ENCODE assay signal across 16 mouse cellular contexts in genomic region chr8:72659967-72660366, GRCm38 (mm10). TPM values are rescaled to one million over a fixed set of nuclear protein-coding genes. Genes with fewer than 3 reads are reported as not detected.
A peak's percentile ranks its signal among the peaks of the same experiment; 100 is the strongest.
DNase-seq lines count a peak whose midpoint lies in the region; ATAC-seq and TF ChIP-seq lines count a peak whose summit lies in the region.
"Had no signal": no experiment of that assay in that cellular context is flagged by ENCODE, and none has a peak within 500 bp of the region (broad histone marks: within the 10 kb centered on the region; RNA-seq: fewer than 3 reads in every experiment).

No protein-coding gene starts in this region.

- no peak overlapping the region for H3K4me3 ChIP-seq in left cerebral cortex, adult 2 months
- H3K4me3 ChIP-seq in heart, embryonic 11.5 days (ENCODE audit: low read depth, low read length) = no peak overlapping the region
- H3K4me3 ChIP-seq: heart, embryonic 15.5 days; limb, embryonic 13.5 days; lung, embryonic 15.5 days; midbrain, embryonic 10.5 days had no signal

- intact Hi-C loops in left cerebral cortex, adult 2 months (cut with DNase I) = no loop called here
- intact Hi-C loops in left cerebral cortex, postnatal 10 days (cut with DNase I) = no loop called here

- no peak overlapping the region for H3K27ac ChIP-seq in left cerebral cortex, adult 2 months
- no peak overlapping the region for H3K27ac ChIP-seq in heart, embryonic 11.5 days (ENCODE audit: low read depth, low read length)
- H3K27ac ChIP-seq: heart, embryonic 15.5 days; hindbrain, embryonic 14.5 days; limb, embryonic 13.5 days; lung, embryonic 15.5 days; midbrain, embryonic 10.5 days had no signal

- H3K4me2 ChIP-seq in heart, embryonic 11.5 days = no peak overlapping the region
- H3K4me2 ChIP-seq: heart, embryonic 15.5 days; hindbrain, embryonic 14.5 days; limb, embryonic 13.5 days; lung, embryonic 15.5 days had no signal

- DNase-seq in CD4-positive, CD25-positive, alpha-beta regulatory T cell, adult 2 months (ENCODE audit: low read depth, low spot score) = peak; percentile 32
- no peak for DNase-seq in left cerebral cortex, adult 2 months (ENCODE audit: extremely low spot score in 1 of 2, low spot score in 2 of 2)
- no peak for DNase-seq in left cerebral cortex, postnatal 10 days (ENCODE audit: extremely low spot score in 1 of 2, low spot score in 2 of 2)
- DNase-seq in CD4-positive helper T cell, adult 2 months (ENCODE audit: low read depth, low spot score) = peak; percentile 18
- DNase-seq in brain, embryonic 14.5 days (ENCODE audit: low read depth) = peak; percentile 6
- DNase-seq in cerebellum, adult 11 months = no peak
- DNase-seq: cerebellum, adult 18-20 months; gastrocnemius, postnatal 10 days; kidney, postnatal 14 days had no signal

- 62% methylated on average over 2 of the region's 2 CpGs for WGBS in heart, embryonic 11.5 days (ENCODE audit: insufficient replicate concordance)

- TF ChIP-seq POLR2A in brain, embryonic 14.5 days (IDR thresholded peaks at IDR 0.05; ENCODE audit: borderline replicate concordance, extremely low read depth, insufficient read depth, insufficient read length, poor library complexity, severe bottlenecking) = no peak

- H3K36me3 ChIP-seq in heart, embryonic 11.5 days (ENCODE audit: control insufficient read depth, insufficient read depth, low read length) = no peaks in the 10 kb centered on the region
- H3K36me3 ChIP-seq: heart, embryonic 15.5 days; limb, embryonic 13.5 days; lung, embryonic 15.5 days; midbrain, embryonic 10.5 days had no signal

- no peak for ATAC-seq in CD4-positive, CD25-positive, alpha-beta regulatory T cell, adult 4 months
- ATAC-seq in heart, embryonic 11.5 days (replicated peaks; ENCODE audit: insufficient number of reproducible peaks, low FRiP score, low TSS enrichment) = no peak

- H3K4me1 ChIP-seq in heart, embryonic 11.5 days (ENCODE audit: control insufficient read depth, insufficient read depth, low read length) = peaks cover 3% of the 10 kb centered on the region; the same call in 1 of the 2 replicates

- no peaks in the 10 kb centered on the region for H3K9me3 ChIP-seq in heart, embryonic 11.5 days (replicated peaks; ENCODE audit: control insufficient read depth, low read length)
- H3K9me3 ChIP-seq: heart, embryonic 15.5 days; limb, embryonic 13.5 days; lung, embryonic 15.5 days; midbrain, embryonic 10.5 days had no signal

- TF ChIP-seq CTCF in left cerebral cortex, adult 2 months (IDR thresholded peaks at IDR 0.05) = peak; percentile 9; the same call in 1 of the 2 replicates
- no peak for TF ChIP-seq CTCF in brain, embryonic 14.5 days (IDR thresholded peaks at IDR 0.05; ENCODE audit: borderline replicate concordance, extremely low read depth, insufficient read depth, insufficient read length)

- no peak overlapping the region for H3K9ac ChIP-seq in heart, embryonic 11.5 days (ENCODE audit: low read depth, low read length)
- H3K9ac ChIP-seq: heart, embryonic 15.5 days; hindbrain, embryonic 14.5 days; limb, embryonic 13.5 days; lung, embryonic 15.5 days had no signal

- H3K27me3 ChIP-seq in heart, embryonic 11.5 days (ENCODE audit: control insufficient read depth, insufficient read depth, low read length) = no peaks in the 10 kb centered on the region
- H3K27me3 ChIP-seq: heart, embryonic 15.5 days; limb, embryonic 13.5 days; lung, embryonic 15.5 days had no signal

RNA-seq across cellular contexts. Expression of gene Nwd1, which starts 13.5 kb away (rescaled TPM):
- under 1 TPM in 1 of 2 experiments, not detected in 1; 0.14 TPM for polyA plus RNA-seq in CD4-positive, CD25-positive, alpha-beta regulatory T cell, adult 4 months (2017; shearing (Covaris generic))
- total RNA-seq in left cerebral cortex, adult 2 months (2021) = 10 to 100 TPM; 46.1 to 46.9 TPM
- total RNA-seq in left cerebral cortex, postnatal 10 days (2021) = 10 to 100 TPM; 24.2 to 28.1 TPM
- 1.7 and 4.4 TPM in 2 replicates for polyA plus RNA-seq in brain, embryonic 14.5 days (2012; rRNA removed)
- 0.07 and 0.10 TPM in 2 replicates for polyA plus RNA-seq in heart, embryonic 11.5 days (2014; fragmentation: Nextera tagmentation; extraction: Ambion mirVana)
- polyA plus RNA-seq: midbrain, embryonic 10.5 days had no signal

Comparison
In these comparisons a context has a peak if more than half of its experiments do, and no peak if none do; other contexts are left out.
1. DNase-seq: peak in CD4-positive, CD25-positive, alpha-beta regulatory T cell, adult 2 months (single experiment), CD4-positive helper T cell, adult 2 months (single experiment) and brain, embryonic 14.5 days (single experiment); none in left cerebral cortex, adult 2 months (0 of 2), left cerebral cortex, postnatal 10 days (0 of 2) and cerebellum, adult 11 months (single experiment).